Mouse (Mus musculus): ENCODE measurements around the gene Ankrd10.
A peak's percentile ranks its signal among the peaks of the same experiment; 100 is the strongest.
"Not testable (repeated sequence)": the region's sequence is repeated elsewhere in the genome, so short reads cannot be mapped to it uniquely, and the experiment has no call there.

Gene Ankrd10

GRCm38 (mm10) chr8:11614126-11614835 is 21.3 kb downstream of the Ankrd10 start:
- DNase-seq (ENCODE audit: low spot score in 2 of 2): no peak

GRCm38 (mm10) chr8:11608848-11609247 is 26.7 kb downstream of the Ankrd10 start:
- DNase-seq (ENCODE audit: low spot score in 2 of 2): no peak

DNA sequence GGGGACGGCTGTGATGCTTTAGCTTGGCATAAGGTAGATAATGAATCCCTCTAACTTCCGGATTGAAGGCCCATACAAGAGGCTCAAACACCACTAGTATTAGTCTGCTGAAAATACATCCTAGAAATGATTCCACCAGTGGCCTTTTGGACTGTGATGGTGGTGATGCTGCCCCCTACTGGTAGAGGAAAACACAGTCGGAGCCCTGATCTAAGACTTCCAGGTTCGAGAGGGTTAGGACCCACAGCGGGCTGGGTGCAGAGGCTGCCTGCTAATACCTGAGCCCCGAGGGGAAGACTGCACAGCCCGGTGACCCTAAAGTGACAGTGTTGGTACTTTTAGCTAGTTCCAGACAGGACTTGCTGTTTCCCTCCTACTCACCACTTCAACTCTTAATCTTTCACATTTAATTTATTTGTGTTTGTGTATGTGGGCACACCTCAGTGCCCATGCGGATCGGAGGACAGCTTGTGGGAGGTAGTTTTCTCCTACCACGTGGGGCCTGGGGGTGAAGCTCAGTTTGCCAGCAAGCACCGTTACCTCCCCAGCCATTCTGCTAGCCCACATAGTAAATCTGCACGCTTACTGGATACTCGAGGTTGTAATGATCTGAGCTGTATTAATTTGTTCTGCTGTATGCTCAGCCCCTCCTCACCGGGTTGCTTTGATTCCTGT is 33.4 kb downstream of the Ankrd10 start:
- peak; percentile 40 to 43 for DNase-seq (ENCODE audit: low spot score in 2 of 2)

DNA sequence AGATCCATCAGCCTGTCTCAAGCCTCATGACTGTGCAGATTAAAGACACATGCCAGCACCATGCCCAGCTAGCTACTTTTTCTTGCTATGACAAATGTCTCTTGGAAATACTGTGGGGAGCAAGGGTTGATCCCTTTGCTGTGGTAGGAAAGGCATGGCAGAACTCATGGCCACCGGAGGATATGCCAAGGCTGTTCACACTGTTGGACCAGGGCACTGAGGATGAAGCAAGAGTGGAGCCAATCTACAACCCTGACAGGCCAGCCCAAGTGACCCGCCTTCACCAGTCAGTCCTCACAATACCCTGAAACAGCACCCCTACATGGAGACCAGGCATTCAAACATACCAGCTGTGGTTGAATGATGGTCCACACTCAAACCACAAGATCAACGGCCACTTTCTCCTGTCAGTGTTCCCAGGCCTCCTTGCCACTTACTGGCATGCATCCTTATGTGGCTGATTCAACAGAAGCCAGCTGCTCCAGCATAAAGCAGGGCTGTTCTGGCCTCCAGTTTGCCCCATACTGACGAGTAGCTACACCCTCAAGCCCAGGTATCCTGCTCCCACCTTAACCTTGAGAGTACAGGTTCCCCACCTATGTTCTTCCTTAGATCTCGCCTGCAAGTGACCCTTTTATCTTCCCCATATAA is 35.1 kb downstream of the Ankrd10 start:
- DNase-seq (ENCODE audit: low spot score in 2 of 2): no peak

- no peak for DNase-seq (ENCODE audit: low spot score in 2 of 2)
Observed at GRCm38 (mm10) chr8:11593222-11593884, 42.2 kb downstream of the Ankrd10 start.

- DNase-seq (ENCODE audit: low spot score in 2 of 2): no peak
Observed at GRCm38 (mm10) chr8:11592296-11592695, 43.3 kb downstream of the Ankrd10 start.

DNA sequence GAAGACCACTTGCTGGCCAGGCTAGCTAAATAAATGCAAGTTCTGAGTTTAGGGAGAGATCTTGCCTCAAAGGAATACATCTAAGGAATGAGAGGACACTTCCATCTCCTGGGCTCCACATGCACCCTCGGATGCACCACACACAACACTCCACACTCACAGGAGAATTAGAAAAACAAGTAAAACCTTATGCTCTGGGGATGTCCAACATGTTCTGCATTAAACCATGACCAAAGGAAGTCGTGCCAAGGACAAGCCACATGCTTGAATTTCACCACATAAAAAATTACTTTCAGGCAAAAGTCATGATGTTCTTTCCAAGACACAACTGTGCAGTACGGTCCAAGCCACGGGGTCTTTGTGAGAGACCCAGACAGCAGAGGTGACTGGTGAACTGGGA is 43.7 kb downstream of the Ankrd10 start:
- no peak for DNase-seq (ENCODE audit: low spot score in 2 of 2)

DNA sequence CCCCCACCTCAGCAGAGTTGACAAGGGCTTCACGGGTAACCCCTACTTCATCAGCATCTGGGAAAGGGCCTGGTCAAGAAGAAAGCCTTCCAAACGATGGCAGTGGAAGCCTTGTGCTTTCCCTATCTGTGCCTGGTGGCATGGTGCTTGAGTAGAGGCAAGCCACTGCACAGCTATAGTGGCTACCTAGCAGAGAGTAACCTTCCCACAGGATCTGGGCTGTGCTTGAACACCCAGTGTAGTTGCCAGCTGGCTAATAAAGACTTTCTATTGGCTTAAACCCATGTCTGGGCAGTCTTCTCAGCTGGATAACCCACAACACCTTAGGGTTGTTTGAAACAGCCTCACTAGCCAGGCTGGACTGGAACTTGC is 49.2 kb downstream of the Ankrd10 start:
- no peak for DNase-seq (ENCODE audit: low spot score in 2 of 2)

GRCm38 (mm10) chr8:11585513-11586373 is 49.8 kb downstream of the Ankrd10 start:
- DNase-seq (ENCODE audit: low spot score in 2 of 2): no peak

GRCm38 (mm10) chr8:11575604-11576384 is 59.8 kb downstream of the Ankrd10 start:
- DNase-seq (ENCODE audit: low spot score in 2 of 2): no peak

DNA sequence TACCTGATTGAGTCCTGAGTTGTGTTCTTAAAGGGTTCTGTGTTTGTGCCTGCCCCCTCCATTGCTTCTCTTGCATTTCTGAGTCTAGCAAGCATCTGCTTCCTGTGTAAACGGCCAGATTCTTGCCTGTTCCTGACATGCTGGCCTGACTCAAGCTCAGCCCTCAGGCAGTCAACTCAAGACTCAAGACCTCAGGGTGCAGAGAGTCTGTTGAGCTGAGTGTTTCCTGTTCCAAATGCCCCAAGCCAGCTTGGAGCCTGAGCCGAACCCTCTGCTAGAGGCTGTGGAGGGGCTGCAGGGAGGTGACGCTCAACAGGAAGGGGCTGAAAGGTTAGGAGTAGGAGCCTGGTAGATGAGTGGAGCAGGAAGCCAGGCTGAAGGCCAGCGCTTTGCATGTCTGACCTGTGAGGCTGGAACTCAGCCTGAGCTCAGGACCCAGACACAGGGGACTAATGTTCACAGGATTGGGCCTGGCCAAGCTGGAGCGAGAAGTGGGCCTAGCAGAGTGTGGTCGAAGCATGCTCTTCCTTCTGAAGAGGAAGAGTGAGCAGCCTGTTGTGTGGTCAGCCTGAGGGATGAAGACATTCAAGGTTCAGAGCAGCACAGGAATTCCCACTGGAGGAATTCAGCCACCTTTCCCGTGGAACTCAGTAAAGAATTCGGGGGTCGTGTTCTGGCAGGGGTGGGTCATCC is 60.5 kb downstream of the Ankrd10 start:
- DNase-seq (ENCODE audit: low spot score in 2 of 2): no peak

DNA sequence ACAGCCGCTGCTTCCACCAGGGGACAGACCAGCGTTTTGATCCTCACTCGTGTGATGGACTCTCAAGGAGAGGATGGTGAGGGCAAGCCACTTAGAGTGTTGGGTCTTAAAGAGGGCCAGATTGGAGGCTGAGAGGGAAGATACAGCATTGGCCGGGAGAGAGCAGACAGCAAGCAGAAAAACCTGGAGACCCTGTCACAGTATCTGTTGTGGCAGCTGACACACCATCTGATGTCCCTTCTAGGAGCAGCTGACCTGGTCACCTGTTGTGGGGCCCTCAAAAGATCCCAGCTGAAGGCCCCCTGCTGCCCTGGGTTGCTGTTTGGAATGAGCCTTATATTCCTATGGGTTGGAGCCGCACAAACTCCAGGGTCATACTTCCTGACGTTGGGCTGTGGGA is 63.1 kb downstream of the Ankrd10 start:
- no peak for DNase-seq (ENCODE audit: low spot score in 2 of 2)

GRCm38 (mm10) chr8:11571950-11572349 is 63.6 kb downstream of the Ankrd10 start:
- DNase-seq (ENCODE audit: low spot score in 2 of 2): no peak

DNA sequence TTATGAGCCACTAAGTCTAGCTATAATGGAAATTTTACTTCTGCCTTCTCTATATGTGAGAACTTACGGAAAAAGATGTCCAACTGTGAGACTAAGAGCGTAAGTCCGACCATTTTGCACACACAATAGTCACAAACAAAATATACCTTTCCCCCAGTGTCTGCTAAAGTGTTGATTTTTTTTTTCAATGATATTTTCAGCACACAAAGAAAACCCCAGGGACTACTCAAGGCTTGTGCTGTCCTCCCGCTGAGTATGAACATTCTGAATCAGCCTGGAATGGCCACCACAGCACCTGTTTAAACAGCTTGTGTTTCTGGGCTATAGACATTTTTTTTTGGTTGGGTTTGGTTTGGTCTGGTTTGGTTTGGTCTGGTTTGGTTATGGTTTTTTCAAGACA is 64.8 kb downstream of the Ankrd10 start:
- no peak for DNase-seq (ENCODE audit: low spot score in 2 of 2)

- no peak for DNase-seq (ENCODE audit: low spot score in 2 of 2)
Observed at GRCm38 (mm10) chr8:11569260-11570097, 66.1 kb downstream of the Ankrd10 start.

- not testable (repeated sequence) for DNase-seq (ENCODE audit: low spot score in 2 of 2)
Observed at GRCm38 (mm10) chr8:11568193-11568592, 67.4 kb downstream of the Ankrd10 start.

DNA sequence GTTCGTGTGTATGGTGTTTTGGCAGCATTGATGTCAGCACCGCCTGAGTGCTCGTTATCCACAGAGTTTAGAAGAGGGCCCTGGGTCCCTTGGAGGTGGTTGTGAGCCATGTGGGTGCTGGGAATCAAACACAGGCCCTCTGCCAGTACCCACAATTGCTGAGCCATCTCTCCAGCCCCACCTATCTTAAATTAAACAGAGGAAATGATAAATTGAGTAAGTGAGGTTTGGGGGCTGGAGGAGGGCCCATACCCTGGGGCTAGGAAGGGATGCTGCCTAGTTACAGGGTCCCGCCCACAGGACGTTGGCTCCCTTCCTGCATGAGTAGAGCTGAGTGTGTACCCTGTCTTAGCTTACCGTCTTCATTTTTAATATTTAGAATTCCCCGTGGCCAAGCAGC is 70.8 kb downstream of the Ankrd10 start:
- no peak for DNase-seq (ENCODE audit: low spot score in 2 of 2)

DNA sequence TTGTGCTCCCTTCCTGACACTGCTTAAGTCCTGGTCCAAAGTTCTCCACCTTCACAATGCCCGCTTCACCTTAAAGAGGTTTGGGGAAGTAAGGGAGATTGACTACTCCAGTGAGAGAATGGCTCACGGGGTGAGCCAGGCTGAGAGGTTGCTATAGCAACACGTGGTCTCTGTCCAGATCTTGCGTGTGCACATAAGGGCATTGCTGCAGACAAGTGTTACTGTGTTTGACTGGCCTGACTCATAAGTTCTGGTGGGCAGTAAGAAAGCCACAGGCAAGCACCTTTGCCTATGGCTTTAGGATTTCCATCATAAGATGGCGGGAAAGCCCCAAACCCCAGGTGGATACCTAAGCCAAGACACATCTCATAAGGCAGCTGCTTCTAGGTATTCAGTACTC is 71.3 kb downstream of the Ankrd10 start:
- DNase-seq (ENCODE audit: low spot score in 2 of 2): no peak

All from spleen, postnatal 36 days (tissue).